Mouse (Mus musculus): ENCODE measurements around the gene Slc35f3.

The Slc35f3 gene

GRCm38 (mm10) chr8:126422174-126422919 lies 124.0 kb downstream of the Slc35f3 start, which contains the start of gene Coa6:
Gene Coa6, plus strand, starts transcription at chr8:126422515.
- DNase-seq = peak; percentile 98

GRCm38 (mm10) chr8:126422920-126423300 lies 124.6 kb downstream of the Slc35f3 start:
- DNase-seq = no peak

DNA sequence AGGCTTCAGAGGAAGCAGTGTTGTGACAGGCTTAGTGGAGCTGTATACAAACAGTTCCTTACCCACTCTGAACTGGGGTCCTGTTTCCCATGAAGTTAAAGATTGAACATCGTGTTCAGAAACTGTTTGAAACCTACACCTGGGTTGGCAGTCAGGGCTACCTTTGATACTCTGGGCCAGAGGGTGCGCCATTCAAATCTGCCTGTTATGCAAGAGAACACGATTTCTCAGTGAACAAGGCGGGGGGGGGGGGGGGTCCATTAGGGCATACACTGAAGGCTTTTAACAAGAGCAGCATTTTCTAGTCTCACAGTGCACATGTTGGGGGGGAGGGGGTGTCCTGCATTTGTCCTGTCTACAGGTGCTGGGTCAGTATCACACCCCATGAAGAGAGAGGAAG lies 125.8 kb downstream of the Slc35f3 start:
- no peak for DNase-seq

DNA sequence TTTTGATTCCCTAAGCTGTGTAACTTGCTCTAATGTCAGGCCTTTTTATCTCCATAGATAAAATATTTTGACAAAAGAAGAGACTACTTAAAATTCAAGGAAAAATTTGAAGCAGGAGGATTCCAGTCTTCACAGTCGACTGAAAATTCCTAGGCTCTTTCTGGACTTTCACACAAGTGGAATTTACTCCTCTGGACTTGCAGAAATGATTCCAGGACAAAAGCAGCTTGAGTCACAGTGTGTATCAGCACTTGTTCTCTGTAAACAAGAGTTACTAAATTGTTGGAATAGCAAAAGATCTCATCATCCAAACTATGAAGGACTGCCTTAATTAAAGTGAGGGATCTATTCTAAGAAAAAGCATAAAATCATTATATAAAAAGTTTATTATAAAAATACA lies 126.6 kb downstream of the Slc35f3 start:
- DNase-seq = no peak

DNA sequence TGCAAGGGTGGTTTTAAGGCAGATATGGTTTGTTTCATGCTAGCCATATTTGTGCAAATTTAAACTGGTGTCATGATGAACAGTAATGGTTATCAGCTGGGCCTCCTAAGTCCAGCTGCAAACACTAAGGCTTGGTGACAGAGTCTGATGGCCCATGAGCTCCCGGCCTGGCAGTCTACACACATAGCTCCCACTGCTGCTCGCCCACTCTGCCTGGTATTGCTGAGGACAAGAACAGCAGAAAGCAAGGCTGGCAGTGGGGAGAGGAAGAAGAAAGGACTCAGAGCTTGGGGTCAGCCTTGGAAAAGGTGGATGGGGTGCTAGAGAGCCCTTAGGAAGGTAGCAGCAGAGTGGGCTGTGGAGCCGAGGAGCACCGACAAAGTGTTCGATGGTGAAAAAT lies 131.3 kb downstream of the Slc35f3 start:
- no peak for DNase-seq

GRCm38 (mm10) chr8:126433827-126434226 lies 135.5 kb downstream of the Slc35f3 start:
- DNase-seq = no peak

GRCm38 (mm10) chr8:126438937-126439336 lies 140.6 kb downstream of the Slc35f3 start:
- no peak for DNase-seq
